Mouse (Mus musculus): ENCODE data around the gene Mrps14. TPM values are rescaled to one million over a fixed set of nuclear protein-coding genes. Genes with fewer than 3 reads are reported as not detected.

Mrps14 gene
- polyA plus RNA-seq (2015; fragmentation: Nextera tagmentation; extraction: Ambion mirVana): 181 and 191 TPM in 2 replicates

DNA sequence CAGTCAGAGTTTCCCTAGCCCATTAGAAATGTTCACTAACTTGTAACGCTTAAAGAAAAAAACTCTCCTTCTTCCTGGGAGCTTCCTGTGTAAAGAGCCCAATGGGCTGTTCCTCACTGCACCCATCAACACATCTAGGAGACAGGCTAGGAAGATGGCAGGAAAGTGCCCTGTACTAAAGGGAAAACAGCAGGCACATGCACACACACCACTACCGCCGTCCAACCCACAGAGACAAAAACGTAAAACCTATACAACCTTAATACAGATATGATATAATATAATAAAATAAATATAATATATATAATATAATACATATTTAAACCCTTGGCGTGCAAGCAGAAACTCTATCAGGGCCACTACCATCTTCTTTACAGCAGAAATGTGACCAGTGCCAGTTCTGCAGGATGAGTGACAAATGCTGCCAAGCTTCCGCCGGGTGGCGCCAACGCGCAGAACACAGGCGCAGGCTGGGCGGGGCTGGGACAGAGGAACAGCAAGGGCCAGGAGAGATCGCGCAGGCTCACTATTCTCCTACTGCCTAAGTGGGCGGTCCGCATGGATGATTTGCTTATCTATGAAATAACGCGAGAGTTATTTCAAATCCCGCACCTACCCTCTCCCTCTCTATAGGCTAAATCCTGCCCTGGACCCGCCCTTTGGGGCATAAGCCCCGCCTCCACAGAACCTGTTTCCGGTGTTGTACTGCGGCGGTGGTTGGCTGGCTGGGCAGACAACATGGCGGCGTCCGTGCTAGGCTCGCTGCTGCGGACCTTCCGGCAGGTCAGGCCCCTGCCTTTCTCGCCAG is at the start of gene Mrps14:
TSS of gene Mrps14 (plus strand) at position 687 of the 808 bp plus-strand sequence.
- peak within 1 kb of the TSS; percentile 75 for H3K27ac ChIP-seq
- H3K9ac ChIP-seq (replicated peaks): peak within 1 kb of the TSS; percentile 78
- no peaks in the 10 kb centered on the region for H3K9me3 ChIP-seq
- no peaks in the 10 kb centered on the region for H3K27me3 ChIP-seq
- ATAC-seq: peak; percentile 100
- H3K4me1 ChIP-seq (replicated peaks): peaks cover 15% of the 10 kb centered on the region
- H3K4me2 ChIP-seq (replicated peaks): peak within 1 kb of the TSS; percentile 91
- peaks cover 14% of the 10 kb centered on the region for H3K36me3 ChIP-seq
- WGBS: 6% methylated on average over 31 of the region's 31 CpGs
- H3K4me3 ChIP-seq (replicated peaks): peak within 1 kb of the TSS; percentile 78

DNA sequence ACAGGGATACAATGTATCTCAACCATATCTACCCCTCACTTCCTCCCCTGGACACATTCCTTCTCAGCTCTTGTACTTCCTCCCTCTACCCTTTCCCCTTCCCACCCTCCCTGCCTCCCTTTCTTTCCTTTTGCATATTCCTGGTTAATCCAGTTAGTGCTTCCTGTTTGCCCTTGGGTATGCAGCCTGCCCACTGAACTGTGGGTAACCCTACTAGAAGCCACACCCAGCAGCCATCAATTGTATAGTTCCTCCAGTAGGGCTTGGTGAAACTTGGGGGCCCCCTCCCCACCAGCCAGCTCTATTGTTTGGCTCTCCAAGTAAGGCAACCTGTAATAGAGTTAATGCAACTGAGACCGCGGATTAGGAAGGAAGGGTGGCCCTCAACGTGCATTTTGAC is 49.4 kb upstream of the Mrps14 start:
- Histone ChIP-seq H3K9me3 (no peaks in the 10 kb centered on the region), H3K4me3 (replicated peaks) (no peak overlapping the region), H3K36me3 (no peaks in the 10 kb centered on the region), H3K27ac (no peak overlapping the region), H3K4me1 (replicated peaks) (peaks cover 7% of the 10 kb centered on the region; the same call in 1 of the 2 replicates), H3K9ac (replicated peaks) (no peak overlapping the region), H3K4me2 (replicated peaks) (no peak overlapping the region), H3K27me3 (no peaks in the 10 kb centered on the region)
- 78% methylated on average over 3 of the region's 3 CpGs for WGBS
- ATAC-seq: no peak

DNA sequence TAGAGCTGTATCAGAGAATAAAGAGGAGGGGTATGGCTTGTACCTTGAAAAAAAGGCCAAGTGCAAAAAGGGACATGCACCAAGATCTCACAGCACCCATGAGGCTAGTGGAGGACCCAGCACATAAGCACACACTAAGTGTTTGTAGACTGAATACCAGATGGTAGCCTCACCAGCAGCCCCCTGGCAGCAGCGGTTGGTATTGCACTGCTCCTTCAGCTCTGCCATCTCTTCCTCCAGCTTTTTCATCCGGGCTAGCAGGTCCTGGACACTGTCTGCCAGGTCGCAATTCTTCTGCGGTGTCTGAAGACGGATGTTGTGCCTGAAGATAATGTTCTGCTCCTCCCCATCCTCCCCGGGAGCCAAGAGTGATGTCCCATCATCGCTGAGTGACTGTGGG is 47.7 kb upstream of the Mrps14 start:
- no peaks in the 10 kb centered on the region for H3K9me3 ChIP-seq
- H3K36me3 ChIP-seq: no peaks in the 10 kb centered on the region
- H3K4me2 ChIP-seq (replicated peaks): no peak overlapping the region
- no peak overlapping the region for H3K27ac ChIP-seq
- no peak overlapping the region for H3K9ac ChIP-seq (replicated peaks)
- no peak for ATAC-seq
- no peaks in the 10 kb centered on the region for H3K27me3 ChIP-seq
- no peak overlapping the region for H3K4me3 ChIP-seq (replicated peaks)
- H3K4me1 ChIP-seq (replicated peaks): peaks cover 7% of the 10 kb centered on the region; the same call in 1 of the 2 replicates
- WGBS: 91% methylated on average over 7 of the region's 7 CpGs

DNA sequence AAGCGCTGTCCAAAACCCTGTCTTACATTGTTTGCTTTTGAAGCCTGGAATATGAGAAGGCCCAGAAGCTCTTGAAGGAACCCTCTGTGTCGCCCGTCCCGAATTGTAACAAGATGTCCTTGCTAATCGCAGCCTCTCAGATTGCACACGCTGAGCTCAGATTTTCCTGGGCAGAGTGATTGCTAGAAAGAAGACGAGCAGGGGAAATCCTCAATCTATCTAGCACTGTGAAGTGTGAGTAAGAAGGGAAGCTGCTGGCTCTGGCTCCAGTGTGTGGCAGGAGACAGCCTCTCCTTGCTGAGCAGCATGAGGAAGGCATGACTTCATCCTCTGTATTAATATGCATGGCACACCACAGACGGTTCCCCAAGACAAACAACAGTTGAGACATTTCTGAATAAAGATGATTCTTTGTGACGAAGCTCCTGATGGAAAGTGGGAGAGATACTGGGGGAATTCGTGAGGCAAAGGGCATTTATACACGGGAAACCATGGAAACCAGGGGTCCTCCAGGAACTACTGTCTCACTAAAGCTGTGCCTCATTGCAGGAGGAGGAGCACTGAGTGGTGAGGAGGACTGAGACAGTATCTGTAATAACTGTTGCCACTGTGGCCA is 45.6 kb upstream of the Mrps14 start:
- Histone ChIP-seq H3K27ac (peak overlapping the region; percentile 6; the same call in 1 of the 2 replicates), H3K36me3 (no peaks in the 10 kb centered on the region), H3K4me1 (replicated peaks) (peaks cover 7% of the 10 kb centered on the region; the same call in 1 of the 2 replicates)

DNA sequence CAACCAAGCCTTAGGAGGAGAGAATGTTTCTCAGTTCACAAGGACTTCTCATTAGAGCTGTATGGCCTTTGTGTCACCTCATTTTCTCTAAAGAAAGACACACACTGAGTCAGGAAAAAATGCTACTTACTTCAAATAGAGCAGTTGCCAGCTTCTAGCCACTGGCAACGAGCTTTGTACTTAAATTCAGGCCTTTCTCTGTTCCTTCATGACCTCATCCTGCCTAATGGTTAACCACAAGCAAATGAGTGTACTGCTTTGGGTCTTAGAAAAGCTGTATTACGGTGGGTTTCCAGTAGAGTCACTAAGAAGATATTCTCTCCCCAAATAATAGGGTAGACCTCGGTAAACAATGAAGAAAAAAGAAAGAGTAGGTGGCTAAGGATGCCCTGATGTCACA is 44.3 kb upstream of the Mrps14 start:
- no peaks in the 10 kb centered on the region for H3K36me3 ChIP-seq

More for the DNA sequence above, 45.6 kb upstream of the Mrps14 start:
- no peak overlapping the region for H3K4me3 ChIP-seq (replicated peaks)
- H3K9me3 ChIP-seq: no peaks in the 10 kb centered on the region
- ATAC-seq: peak; percentile 80
- H3K27me3 ChIP-seq: no peaks in the 10 kb centered on the region
- 66% methylated on average over 11 of the region's 11 CpGs for WGBS
- H3K4me2 ChIP-seq (replicated peaks): no peak overlapping the region
- H3K9ac ChIP-seq (replicated peaks): no peak overlapping the region

DNA sequence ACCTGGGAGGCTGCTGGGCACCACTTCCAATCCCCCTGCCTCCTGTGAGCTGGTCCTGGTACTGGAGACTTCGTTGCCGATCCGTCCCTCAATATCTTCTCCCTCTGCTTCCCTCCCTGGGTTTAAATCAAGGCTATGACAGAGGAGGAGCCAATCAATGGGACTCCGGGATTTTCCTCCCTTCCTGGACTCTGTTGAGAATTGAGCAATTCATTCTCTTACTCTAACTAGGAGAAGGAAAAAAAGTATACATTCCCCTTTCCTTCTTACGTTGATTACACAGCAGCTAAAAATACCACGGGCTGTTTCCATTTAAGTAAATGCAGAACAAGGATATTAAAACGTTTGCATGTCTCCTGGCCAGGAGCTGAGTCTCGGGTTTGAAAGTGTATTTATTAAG is 41.5 kb upstream of the Mrps14 start, which contains the start of gene Tnn:
TSS of gene Tnn (minus strand) at position 101 of the 400 bp plus-strand sequence.
- Histone ChIP-seq H3K27ac (no peak within 1 kb of the TSS), H3K9me3 (no peaks in the 10 kb centered on the region), H3K4me1 (replicated peaks) (peaks cover 7% of the 10 kb centered on the region; the same call in 1 of the 2 replicates), H3K27me3 (no peaks in the 10 kb centered on the region), H3K9ac (replicated peaks) (no peak within 1 kb of the TSS), H3K4me3 (replicated peaks) (no peak within 1 kb of the TSS), H3K4me2 (replicated peaks) (no peak within 1 kb of the TSS), H3K36me3 (no peaks in the 10 kb centered on the region)
- ATAC-seq: no peak
- WGBS: 84% methylated on average over 8 of the region's 8 CpGs

More for the DNA sequence above, 44.3 kb upstream of the Mrps14 start:
- Histone ChIP-seq H3K4me1 (replicated peaks) (peaks cover 7% of the 10 kb centered on the region; the same call in 1 of the 2 replicates), H3K4me2 (replicated peaks) (no peak overlapping the region), H3K9ac (replicated peaks) (no peak overlapping the region), H3K4me3 (replicated peaks) (no peak overlapping the region), H3K27me3 (no peaks in the 10 kb centered on the region), H3K9me3 (no peaks in the 10 kb centered on the region), H3K27ac (no peak overlapping the region)
- 77% methylated on average over 3 of the region's 3 CpGs for WGBS
- ATAC-seq: no peak

DNA sequence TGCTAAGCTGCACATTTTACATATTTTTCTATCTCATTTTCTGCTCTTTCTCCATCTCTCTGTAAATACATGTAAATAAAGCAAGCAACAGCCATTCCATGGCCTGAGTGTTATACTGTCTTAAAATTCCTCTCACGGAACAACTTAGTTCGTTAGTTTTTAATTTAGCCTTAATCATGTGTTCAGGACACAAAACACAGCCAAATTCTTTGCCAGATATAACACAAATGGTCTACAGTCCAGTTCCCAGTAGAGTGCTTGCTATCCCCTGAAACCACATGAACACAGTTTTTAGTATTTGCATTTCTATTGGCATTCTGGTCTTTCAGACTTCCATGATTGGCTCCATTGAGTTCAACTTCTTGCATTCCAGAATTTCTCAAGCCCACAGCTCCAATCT is 36.8 kb upstream of the Mrps14 start:
- Histone ChIP-seq H3K4me3 (replicated peaks) (no peak overlapping the region), H3K9me3 (no peaks in the 10 kb centered on the region), H3K4me1 (replicated peaks) (no peaks in the 10 kb centered on the region), H3K9ac (replicated peaks) (no peak overlapping the region), H3K27ac (no peak overlapping the region), H3K27me3 (no peaks in the 10 kb centered on the region), H3K4me2 (replicated peaks) (no peak overlapping the region), H3K36me3 (no peaks in the 10 kb centered on the region)
- ATAC-seq: no peak
- WGBS: 92% methylated on average over 2 of the region's 2 CpGs

DNA sequence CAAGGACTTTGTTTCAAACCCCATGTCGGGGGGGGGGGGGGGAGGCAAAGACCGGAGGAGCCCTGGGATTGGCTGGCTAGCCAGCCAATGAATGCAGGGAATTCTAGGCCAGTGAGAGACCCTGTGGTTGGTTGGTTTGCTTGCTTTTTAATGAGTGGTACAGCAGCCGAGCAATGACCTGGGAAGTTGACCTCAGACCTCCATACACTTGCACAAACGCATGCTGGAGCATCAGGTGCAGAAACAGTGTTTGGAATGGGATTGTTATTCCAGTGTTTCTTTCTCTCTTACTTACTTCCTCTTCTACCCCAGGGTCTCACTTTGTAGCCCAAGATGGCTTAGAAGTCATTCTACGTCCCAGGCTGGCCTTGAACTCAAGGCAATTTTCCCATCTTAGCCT is 28.4 kb upstream of the Mrps14 start:
- no peak overlapping the region for H3K4me2 ChIP-seq (replicated peaks)
- WGBS: 72% methylated on average over 4 of the region's 5 CpGs
- H3K36me3 ChIP-seq: no peaks in the 10 kb centered on the region
- no peak overlapping the region for H3K9ac ChIP-seq (replicated peaks)
- no peak overlapping the region for H3K27ac ChIP-seq
- no peaks in the 10 kb centered on the region for H3K27me3 ChIP-seq
- H3K9me3 ChIP-seq: no peaks in the 10 kb centered on the region
- no peak overlapping the region for H3K4me3 ChIP-seq (replicated peaks)
- no peak for ATAC-seq
- no peaks in the 10 kb centered on the region for H3K4me1 ChIP-seq (replicated peaks)

DNA sequence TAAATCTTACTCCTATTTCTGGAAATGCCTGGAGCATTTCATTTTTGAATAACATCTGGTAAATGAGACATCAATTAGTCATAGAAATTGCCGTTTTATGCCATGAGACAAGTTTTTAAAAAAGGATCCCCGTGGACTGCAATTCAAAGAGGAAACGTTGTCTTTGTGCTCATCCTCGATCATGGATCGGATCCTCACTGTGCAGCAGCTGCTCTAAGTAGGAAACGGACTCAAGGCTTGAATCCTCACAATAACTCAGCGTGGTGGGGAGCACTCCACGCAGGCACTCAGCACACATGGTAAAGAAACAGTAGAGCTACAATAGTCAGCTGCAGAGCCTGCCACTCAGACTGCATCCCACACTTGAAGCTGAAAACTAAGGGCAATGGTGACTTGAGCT is 18.1 kb upstream of the Mrps14 start:
- Histone ChIP-seq H3K36me3 (no peaks in the 10 kb centered on the region), H3K27ac (no peak overlapping the region), H3K4me3 (replicated peaks) (no peak overlapping the region), H3K9ac (replicated peaks) (no peak overlapping the region), H3K4me1 (replicated peaks) (no peaks in the 10 kb centered on the region), H3K27me3 (no peaks in the 10 kb centered on the region), H3K4me2 (replicated peaks) (no peak overlapping the region), H3K9me3 (no peaks in the 10 kb centered on the region)
- WGBS: 69% methylated on average over 8 of the region's 8 CpGs
- no peak for ATAC-seq

DNA sequence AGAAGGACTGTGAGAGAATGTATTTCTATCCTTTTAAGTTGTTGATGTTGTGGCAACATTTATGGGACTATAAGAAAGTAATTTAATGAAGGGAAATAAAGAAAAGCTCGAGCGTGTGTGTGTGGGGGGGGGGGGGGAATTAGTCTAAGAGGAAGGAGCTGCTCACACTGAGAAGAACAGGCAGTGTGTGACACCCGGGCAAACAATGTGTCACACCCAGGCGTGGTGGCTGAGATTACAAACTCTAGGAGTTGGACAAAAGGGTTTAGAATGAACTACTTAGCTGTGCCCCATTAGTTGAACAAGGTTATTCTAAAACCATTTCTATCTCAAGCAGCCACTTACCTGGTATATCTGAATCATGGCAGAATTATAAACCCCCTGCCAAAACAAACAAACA is 13.8 kb upstream of the Mrps14 start:
- Histone ChIP-seq H3K4me2 (replicated peaks) (no peak overlapping the region), H3K36me3 (no peaks in the 10 kb centered on the region), H3K9me3 (no peaks in the 10 kb centered on the region), H3K27me3 (no peaks in the 10 kb centered on the region), H3K27ac (no peak overlapping the region), H3K4me3 (replicated peaks) (no peak overlapping the region), H3K4me1 (replicated peaks) (no peaks in the 10 kb centered on the region), H3K9ac (replicated peaks) (no peak overlapping the region)
- 64% methylated on average over 4 of the region's 4 CpGs for WGBS
- ATAC-seq: no peak

DNA sequence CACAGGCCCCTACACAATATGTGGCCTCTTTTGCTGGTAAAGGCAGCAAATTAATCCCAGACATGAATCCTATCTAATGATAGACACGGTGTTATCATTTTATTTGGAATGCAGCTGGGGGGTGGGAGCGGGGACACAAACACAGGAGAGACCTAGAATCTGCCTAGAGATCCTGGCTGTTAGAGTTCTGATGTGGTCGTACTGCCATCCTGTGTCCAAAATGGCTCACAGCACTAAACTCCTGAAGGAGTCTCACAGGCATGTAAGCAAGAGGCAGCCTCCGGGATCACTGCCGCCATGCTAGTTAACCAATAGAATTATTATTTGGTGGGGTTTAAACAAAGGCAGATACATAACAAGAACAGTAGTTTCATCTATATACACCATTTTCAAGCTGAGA is 10.5 kb upstream of the Mrps14 start:
- H3K36me3 ChIP-seq: no peaks in the 10 kb centered on the region
- 0 out of 2 replicates have a peak overlapping the region, but pooled peaks have one; percentile 11 for H3K4me2 ChIP-seq (replicated peaks)
- WGBS: 17% methylated on average over 5 of the region's 5 CpGs
- H3K9ac ChIP-seq (replicated peaks): no peak overlapping the region
- no peak overlapping the region for H3K27ac ChIP-seq
- H3K9me3 ChIP-seq: no peaks in the 10 kb centered on the region
- no peak overlapping the region for H3K4me3 ChIP-seq (replicated peaks)
- no peaks in the 10 kb centered on the region for H3K27me3 ChIP-seq
- H3K4me1 ChIP-seq (replicated peaks): no peaks in the 10 kb centered on the region
- peak; percentile 91 for ATAC-seq

DNA sequence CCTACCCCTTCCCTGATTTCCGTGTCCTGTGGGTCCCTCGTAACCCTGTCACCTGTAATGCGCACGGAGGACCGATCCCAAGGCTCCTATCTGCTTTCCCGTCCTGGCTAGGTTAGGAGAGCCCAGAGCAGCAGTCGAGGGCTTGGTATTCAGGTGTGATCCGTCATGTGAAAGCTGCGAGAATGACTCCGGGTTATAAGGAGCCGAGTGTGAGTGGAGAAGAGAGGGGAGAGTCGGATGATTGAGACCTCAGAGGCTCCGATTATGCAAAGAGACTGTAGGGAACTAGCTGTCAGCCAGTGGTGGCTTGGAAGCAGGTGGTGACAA is 285 bp downstream of the Mrps14 start:
- H3K4me1 ChIP-seq (replicated peaks): peaks cover 15% of the 10 kb centered on the region
- H3K27me3 ChIP-seq: no peaks in the 10 kb centered on the region
- peak overlapping the region; percentile 75 for H3K27ac ChIP-seq
- peaks cover 17% of the 10 kb centered on the region for H3K36me3 ChIP-seq
- no peaks in the 10 kb centered on the region for H3K9me3 ChIP-seq
- peak overlapping the region; percentile 78 for H3K4me3 ChIP-seq (replicated peaks)
- under 1% methylated on average over 13 of the region's 13 CpGs for WGBS
- H3K9ac ChIP-seq (replicated peaks): peak overlapping the region; percentile 78
- ATAC-seq: no peak
- peak overlapping the region; percentile 91 for H3K4me2 ChIP-seq (replicated peaks)
